Mouse (Mus musculus): ENCODE data around the gene Lgr6.

DNA sequence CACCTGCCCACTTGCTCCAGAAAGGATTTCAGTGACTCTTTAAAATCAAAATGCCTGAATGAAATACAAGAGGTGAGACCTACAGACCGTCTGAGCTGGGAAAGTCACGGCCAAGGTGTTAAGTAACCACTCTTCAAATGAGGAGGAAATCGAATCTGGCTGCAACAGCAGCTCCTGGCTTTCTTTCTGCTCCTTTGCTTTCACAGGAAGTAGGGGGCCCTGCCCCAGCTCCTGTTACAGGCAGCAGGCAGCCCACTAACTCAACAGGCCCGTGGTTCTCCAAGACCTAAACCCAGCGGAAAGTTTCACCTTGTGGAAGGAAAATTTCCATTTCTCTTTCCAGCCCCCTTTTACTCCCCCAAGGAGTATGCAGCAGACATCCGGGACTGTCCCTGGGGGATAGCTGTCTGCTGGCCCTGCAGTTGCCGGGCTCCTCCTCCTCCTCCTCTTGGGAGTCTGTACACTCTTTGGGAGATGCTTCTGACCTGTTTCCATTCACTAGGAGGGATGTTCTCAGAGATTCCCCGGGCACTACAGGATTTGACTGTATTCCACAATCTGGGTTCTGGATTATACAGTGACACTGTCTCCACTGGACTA lies 112.9 kb downstream of the Lgr6 start:
- no peak for TF ChIP-seq CTCF (IDR thresholded peaks at IDR 0.05; ENCODE audit: low read depth, low read length)
- TF ChIP-seq POLR2A (IDR thresholded peaks at IDR 0.05; ENCODE audit: borderline replicate concordance, low read depth, low read length): no peak

Data from bone marrow macrophage, adult 2 months (primary cell).